Mouse (Mus musculus): ENCODE measurements around the gene Zbtb16. TPM values are rescaled to one million over a fixed set of nuclear protein-coding genes. Genes with fewer than 3 reads are reported as not detected.

Zbtb16 gene
- 7.4 and 21.3 TPM in 2 replicates for polyA plus RNA-seq (2012; rRNA removed)

DNA sequence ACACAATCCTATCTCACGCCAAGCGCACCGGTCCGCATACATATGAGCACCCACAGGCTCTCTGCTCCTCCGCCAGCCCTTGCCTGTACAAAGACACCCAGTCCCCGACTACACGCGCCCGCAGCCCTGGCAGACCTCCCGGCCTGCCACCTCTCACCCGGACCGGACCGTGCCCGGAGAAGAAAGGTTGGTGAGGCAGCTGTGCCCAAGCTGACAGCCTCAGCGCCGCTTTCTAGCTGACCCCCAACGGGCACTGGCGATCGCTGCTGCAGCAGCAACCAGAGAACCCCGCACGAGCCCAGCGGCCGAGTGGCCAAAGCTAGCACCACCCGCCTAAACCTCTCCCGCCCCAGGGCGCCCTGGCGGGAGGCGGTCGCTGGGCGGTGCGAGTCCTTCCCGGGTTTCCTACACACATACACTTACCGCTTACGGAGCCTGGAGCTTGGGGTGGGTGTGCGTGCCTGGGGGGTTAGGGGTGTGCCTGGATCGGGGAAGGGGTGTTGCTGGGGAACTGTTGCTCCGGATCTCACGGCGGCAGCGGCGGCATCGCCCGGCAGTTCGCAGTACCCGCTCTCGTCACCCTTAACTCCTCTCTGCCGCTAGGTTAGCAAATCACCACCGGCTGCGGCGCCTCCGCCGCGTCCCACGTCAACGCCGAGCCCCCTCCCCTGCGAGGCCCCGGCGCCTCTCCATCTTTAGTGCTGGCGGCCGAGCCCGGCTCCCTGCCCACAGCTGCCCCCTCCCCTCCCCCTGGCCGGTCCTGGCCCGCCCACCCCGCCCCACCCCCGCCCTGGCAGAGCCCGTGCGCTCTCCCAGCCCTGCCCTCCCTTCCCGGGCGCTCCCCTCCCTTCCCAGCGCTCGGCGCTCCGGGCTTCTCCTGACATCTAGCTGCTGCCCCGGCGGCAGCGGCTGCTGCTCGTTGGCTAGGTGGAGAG lies at the start of gene Zbtb16:
Zbtb16 (minus strand) TSS at position 592 of the 935 bp plus-strand sequence.
- DNase-seq (ENCODE audit: low spot score), result peak; percentile 76

DNA sequence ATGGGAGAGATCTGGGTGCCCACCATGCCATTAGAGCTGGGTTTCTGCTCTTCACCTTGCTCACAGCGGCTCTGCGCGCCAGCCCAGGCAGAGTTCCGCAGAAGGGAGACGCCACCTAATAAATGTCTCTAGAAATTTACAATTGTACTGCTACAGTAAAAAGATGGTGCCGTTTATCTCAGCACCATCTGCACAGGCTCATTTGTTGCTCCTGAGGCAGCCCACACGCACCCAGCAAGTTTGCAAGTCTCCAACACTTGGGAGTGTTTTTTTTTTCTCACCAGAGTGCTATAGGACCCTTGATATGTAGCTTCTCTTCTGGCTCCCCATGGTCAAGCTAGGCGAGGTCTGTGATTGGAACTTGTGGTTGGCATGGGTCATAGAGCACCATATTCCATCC lies 36.9 kb upstream of the Zbtb16 start:
- no peak for DNase-seq (ENCODE audit: low spot score)

DNA sequence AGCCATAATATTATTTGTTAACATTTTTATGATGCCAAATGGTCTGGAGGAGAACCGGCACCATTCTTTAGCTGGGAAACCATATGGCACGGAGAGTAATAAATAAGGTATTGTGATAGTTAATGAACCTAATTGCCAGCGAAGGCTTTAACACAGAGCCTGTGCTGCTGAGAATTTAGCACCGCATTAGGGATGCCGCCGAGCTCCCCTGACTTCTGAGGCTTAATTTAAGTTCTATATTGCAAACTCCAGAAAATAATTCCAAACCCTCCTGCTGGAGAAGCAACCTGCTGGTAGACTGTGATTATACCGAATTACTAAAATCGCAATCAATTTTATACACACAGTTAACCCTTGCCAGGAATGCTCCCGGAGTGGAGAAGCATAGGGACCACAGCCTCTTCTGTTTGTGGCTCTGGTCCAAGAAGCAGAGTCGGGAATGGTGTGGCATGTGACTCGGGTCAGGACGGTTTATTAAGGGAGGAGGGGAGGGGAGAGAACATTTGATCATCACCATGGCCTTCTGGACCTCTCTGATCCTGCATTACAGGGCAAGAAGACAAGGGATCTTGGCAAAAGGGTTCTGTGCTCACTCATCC lies 30.6 kb upstream of the Zbtb16 start:
- no peak for DNase-seq (ENCODE audit: low spot score)

DNA sequence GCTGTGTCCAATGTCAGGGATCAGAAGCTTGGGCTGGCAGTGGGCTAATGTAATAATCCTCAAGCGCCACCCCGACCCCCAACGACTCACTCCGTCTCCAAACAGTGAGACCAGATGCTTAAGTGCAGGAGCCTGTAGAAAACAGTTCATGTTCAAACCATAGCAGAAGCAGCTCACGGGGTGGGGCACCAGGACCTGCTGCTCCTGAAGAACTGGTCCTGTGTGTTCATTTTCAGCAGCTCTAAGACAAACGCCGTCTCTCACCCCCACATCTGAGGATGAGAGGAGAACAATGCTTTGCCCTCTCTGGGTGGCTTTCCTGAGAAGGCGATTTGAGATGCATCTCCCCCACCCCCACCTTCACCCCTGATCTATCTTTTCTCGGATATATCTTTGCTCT lies 29.2 kb upstream of the Zbtb16 start:
- no peak for DNase-seq (ENCODE audit: low spot score)

DNA sequence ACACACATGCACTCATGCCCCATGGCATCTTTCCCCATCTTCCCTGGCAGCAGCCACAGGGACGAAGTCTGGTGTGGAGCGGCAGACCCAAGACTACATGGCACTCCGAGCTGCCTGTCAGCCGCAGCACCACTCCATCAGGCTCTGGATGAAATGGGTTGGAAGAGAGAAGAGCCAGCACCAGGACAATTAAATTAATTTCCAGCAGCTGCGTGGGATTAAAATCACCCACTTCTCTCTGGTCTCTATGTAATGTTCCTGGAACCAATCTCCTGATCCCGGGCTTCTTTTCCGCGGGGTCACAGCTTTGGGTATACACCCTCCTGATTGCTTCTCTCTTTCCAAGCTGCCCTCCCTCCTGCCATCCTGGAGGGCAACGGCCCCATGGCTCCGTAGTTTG lies 25.5 kb upstream of the Zbtb16 start:
- no peak for DNase-seq (ENCODE audit: low spot score)

DNA sequence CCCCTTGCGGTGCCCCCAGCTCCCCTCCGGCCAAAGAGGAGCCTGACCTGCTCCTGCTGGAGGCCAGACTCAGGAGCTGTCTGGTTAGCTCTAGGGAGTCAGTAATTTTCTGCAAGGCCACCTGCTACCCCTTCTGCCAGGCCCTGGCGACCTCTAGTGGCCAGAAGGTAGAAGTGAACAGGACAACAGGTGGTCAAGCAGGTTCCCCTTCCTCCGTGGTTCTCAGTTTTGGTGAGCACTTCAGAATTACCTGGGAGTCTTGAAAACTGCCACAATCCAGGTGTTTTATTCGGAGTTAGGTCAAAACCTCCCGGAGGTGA lies 24.5 kb upstream of the Zbtb16 start:
- DNase-seq (ENCODE audit: low spot score), result peak; percentile 43

DNA sequence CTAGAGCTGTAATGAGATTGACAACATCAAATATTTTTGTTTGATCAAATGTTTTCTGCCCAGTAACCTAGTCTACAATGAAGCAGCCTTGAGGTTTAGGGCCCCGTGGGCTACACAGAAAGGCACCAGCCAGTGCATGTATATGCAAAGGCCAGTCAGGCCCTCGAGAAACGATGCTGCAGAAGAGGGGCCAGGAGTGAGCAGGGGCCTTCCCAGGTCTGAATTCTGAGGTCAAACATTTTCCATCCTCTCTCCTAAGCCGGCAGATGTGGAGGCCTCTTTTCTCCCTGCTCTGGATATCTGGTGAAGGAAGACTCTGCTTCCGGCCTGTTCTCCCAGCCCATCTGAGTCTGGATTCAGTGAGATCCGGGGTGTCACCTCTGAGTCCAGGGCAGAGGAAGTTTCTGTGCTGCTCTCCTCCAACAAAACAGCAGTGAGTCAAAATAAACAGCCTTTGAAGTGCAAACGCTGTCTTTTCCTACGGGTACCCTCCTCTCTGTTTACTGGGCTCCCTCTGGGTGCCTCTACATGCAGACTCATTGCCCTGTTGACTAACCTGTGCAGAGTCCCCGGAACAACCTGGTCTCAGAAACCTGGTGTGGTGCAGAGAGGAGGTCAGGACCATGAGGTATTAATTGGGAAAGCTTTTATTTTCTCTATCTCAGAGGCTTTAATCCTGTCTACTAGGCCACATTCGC lies 24.0 kb upstream of the Zbtb16 start:
- no peak for DNase-seq (ENCODE audit: low spot score)

DNA sequence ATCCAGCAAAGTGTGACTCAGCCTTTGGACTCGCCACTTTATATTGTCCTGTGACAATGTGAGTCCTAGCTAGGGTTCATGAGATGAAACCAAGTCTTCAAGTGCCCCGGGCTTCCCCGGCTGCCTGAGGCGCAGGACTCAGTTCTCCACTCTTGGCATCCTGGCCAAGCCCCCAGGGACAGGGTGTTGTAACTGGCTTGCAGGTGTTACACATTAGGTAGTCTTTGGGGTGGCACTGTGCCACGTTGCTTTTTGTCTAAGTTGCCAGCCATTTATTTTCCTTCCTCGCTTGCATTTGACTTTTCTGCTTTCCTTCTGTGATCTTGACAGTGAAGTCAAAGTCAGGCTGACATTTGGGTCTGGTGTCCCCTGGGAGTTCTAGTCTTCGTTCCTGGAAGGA lies 21.9 kb upstream of the Zbtb16 start:
- DNase-seq (ENCODE audit: low spot score), result no peak

DNA sequence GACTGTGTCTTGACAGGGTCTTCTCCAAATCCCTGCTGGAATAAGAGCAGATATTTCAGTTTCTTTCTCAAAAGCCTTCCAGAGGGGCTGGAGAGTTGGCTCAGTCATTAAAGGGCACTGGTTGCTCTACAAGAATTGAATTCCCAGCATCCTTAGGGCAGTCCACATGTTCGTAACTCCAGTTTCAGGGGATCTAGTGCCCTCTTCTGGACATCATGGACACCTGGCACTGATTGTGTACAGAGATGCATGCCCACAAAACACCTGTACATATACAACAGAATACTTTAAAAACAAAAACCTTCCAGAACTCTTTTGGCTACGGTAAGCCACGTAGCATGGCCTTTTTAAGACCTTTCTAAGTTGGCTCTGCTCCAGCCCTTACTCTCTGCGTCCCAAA lies 20.2 kb upstream of the Zbtb16 start:
- no peak for DNase-seq (ENCODE audit: low spot score)

DNA sequence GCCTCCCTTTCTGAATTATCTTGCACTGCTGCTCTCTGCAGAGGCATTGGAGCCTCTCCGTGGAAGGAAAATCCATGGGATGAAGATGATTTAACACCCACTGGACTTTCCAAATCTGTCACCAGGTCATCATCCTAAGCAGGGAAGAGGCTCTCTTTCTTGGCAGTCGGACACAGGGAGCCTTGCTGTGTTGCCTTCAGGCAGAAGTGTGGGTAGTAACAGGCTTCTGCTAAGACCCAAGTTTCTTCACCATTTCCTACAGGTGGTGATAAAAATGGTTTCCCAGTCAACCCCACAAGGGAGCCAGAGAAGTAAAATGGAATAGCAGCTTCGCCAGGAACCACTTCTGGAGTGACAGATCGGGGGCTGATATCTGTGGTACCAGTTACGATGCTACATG lies 13.5 kb upstream of the Zbtb16 start:
- no peak for DNase-seq (ENCODE audit: low spot score)

DNA sequence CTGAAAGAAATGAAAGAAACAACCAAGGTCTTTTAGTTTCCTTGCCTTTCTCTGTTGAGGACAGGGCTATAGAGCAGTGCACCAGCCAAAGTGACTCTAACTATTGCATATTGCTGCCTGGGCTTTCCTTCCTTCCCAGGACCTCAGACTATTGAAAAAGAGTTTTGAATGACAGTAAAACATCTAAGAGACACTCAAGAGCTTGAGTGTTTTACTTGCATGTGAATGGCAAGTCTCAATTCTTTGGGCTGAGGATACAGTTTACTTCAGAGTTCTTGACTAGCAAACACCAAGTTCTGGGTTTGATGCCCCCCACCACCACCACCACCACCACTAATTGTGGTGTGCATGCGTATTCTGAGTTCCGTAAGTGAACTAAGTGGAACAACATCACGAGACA lies 3.5 kb upstream of the Zbtb16 start:
- DNase-seq (ENCODE audit: low spot score), result no peak

DNA sequence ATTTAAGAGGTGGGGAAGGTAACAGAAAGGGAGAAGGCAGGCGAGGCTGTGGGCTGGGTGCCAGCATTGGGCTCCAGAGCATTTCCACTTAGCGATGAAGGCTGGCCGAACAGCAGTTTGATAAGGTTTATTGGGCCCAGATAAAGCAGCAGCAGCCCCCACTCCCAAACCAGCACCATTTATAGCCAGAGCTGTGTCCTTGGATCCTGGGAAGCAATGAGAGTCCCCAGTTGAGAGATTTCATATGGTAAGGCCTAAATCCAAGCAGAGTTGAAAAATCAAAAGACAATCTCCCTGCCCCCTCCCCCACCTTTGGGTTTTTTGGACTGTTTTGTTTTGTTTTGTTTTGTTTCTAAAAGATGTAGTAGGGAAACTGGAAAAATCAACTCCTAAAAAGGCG lies 2.3 kb upstream of the Zbtb16 start:
- no peak for DNase-seq (ENCODE audit: low spot score)

DNA sequence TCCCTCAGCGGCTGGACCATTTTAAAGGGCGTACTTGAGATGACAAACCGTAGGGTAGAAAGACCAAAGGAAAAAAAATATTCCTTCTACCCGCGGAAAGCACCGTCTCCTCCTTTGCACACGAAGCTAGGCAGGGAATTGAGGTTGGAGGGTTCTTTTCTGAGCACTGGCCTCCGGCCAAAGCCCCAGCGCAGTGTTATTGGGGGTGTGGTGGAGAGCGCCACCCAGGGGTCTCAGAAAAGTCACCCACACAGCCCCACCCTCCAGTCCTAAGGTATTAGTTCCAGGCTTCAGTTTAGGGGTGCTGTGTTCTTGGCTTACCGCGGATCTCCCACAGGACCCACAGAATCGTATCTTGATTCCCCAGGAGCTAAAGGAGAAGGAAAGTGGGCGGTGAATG lies 1.2 kb upstream of the Zbtb16 start:
- no peak for DNase-seq (ENCODE audit: low spot score)

DNA sequence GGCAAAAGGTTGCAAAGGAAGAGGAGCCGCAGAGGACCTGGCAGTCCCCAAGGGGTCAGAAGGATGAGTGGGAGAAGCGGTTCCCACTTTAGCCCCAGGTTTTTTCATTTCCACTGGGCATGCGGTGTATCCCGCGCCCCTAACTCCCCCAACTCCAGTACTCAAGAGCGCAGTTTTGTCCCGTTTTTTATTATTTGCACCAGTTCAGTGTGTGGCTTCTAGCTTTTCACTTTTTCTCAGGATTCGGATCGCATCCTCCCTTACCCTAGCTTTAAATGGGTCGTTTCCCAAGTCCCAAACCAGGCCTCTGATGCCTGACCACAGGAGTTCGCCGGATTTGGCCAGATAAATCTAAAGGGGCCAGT lies 526 bp upstream of the Zbtb16 start:
- DNase-seq (ENCODE audit: low spot score), result no peak

DNA sequence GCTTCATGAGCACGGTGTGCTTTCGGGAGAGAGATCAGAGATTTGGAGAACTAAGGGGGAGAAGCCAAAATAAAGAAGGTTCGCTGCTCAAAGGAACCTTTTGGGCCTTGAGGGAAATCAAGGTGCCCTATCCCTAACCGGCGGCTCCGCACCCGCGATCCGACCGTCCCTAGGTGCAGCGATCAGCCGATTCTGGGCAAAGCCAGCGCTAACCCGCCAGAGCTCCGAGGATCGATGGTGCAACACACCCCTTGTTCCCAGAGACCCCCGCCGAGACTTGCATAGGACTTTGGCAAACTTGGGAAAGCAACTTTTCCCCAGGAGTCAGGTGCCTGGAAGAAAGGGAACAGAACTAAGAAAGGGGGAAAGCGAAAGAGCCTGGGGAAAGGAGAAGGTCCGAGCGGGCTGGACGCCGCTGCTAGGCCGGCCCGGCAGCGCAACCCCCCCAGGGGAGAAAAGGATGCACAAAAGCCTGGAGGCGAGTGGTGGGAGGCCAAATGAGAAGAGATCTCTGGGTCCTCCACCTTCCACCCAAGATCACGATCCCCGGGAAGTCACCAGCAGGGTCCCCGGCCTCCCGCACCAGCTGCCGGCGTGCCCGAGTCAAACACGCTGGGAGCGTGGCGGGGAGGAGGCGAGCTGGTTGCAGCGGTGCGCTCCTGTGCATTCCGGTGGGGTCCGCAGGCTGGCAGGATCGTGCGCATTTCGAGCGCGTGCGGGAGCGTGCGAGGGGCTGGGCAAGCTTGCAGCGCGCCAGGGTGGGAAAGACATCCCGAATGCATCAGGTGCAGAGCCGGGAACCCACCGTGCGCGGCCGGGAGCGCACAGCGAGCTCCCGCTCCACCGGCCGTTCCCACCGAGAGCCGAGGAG lies 1.2 kb downstream of the Zbtb16 start:
- DNase-seq (ENCODE audit: low spot score), result no peak

DNA sequence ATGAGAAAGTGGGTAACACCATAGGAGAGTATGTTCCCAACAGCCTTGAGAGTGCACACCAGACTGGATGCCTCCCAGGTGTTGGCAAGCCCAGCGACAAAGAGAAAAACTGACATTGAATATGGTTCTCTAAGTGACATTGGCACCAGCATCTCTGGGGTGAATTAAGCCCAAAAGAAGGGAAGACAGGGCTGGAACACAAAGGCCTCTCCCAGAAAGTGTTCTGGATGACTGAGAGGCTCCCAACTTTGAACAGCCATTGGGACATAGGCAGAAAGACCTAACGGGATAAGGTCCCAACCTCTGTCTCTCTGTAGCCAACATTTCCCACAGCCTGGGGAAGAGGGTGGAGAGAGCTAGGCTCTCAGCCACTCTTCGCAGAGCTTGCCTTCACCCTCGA lies 2.0 kb downstream of the Zbtb16 start:
- DNase-seq (ENCODE audit: low spot score), result no peak

DNA sequence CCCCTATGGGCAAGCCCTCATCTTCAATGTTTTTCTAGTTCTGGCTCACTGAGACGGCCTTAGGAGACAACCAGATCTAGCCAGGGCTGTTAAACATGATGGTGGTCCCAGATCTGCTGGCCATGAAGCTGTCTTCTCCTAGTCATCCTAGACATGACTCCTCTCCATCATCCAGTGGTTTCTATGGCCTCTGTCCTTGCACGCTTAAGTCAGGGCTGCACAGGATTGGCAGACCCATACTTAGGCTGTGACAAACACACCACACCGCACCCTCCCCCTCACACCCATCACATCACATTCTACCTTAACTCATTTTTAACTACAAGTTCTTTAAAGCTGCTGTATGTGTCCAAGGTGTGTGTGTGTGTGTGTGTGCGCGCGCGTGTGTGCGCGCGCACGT lies 2.5 kb downstream of the Zbtb16 start:
- peak; percentile 15 for DNase-seq (ENCODE audit: low spot score)

DNA sequence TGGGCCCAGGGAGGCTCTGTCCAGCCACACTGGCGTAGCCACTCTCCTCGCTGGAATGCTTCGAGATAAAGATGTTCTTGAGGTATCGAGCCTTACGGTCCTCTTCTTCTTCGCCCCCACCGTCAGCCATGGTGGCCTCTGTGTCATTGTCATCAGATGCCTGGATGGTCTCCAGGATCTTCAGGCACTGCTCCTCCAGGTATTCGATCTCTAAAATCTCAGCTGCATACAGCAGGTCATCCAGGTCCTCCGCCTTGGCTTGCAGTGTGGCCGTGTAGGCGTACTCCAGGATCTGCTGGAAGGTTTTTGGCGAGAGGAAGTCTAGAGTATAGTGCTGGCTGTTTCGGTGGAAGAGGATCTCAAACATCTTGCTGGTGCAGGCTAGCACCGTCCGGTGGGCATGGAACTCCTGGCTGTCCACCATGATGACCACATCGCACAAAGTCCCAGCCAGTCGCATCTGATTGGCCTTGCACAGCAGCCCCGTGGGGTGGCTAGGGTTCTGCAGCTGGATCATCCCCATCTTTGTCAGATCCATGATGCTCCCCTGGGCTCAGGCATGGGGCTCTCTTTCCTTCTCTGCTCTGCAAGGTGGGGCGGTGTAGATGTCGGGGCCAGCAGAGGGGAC lies 3.4 kb downstream of the Zbtb16 start:
- DNase-seq (ENCODE audit: low spot score), result peak; percentile 15

DNA sequence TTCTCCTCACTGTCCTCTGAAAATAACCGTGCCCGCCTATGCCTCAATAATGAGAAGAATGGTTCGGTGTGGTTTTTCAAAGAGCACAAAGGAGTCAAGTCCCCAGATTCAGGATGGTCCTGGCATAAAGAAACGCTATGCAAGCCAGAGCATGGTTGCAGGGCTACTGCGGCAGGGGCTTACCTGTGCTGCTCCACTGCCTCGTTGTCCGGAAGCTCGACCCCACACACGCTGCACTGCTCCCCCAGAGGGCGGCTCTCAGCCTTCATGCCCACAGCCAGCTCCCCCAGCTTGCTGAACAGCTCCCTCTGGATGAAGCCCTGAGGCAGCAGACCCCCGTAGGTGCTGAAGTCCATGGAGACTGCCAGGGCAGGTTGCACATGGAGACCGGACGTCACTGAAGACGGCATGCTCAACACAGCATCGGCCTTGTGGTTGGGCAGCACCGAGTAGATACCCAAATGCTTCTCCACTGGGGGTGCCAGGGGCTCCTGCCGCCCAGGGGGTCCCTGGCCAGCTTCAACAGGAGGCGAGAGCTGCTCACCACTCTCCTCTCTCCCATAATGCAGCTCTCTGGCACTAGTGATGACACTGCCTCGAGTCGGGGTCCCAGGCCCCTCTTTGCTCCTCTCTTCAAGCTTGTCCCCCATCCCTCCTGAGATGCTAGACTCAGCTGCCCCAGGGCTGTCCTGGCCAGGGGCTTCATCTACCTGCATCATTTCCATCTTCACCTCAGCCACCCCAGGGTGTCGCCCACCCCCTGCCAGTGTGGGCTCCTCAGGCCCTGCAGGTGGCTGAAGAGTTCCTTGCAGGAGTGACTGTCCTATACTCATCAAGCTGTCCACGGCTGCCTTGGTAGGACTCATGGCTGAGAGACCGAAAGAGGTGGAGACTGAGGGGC lies 4.2 kb downstream of the Zbtb16 start:
- DNase-seq (ENCODE audit: low spot score), result peak; percentile 19

DNA sequence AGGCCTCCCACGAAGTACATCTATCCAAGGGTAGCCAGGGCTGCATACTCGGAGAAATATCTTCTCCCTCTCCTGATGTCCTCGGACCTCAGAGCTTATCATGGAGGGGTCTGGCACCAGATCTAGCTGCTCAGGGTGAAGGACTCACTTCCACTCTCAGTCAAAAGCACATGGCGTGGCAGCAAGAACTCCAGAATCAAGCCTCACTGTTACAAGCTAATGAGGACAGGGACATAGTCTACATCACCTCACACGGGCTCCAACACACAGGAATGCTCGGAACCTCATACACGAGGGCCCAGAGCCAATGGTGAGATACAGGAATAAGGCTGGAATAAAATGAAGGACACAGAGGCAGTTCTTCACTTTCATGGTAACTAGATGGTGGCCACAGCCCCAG lies 7.2 kb downstream of the Zbtb16 start:
- DNase-seq (ENCODE audit: low spot score), result no peak
